Mouse (Mus musculus): ENCODE results near the gene Trappc13.

- no peak for TF ChIP-seq CHD2 (IDR thresholded peaks at IDR 0.05; ENCODE audit: low read depth, low read length)
- TF ChIP-seq ZNF384 (IDR thresholded peaks at IDR 0.05; ENCODE audit: low read depth, low read length): no peak
Measured at GRCm38 (mm10) chr13:104108651-104109287, 69.5 kb downstream of the Trappc13 start.

Measured in ES-E14 (cell line).